Mouse (Mus musculus): ENCODE data around the gene Cd163l1.

GRCm38 (mm10) chr7:140196002-140196401 lies 22.1 kb upstream of the Cd163l1 start:
- TF ChIP-seq CTCF (IDR thresholded peaks at IDR 0.05; ENCODE audit: low read depth, low read length) (no peak), POLR2AphosphoS5 (IDR thresholded peaks at IDR 0.05; ENCODE audit: insufficient replicate concordance, low read depth, low read length) (no peak), GATA1 (IDR thresholded peaks at IDR 0.05; ENCODE audit: borderline replicate concordance, low read length) (no peak), GATA2 (IDR thresholded peaks at IDR 0.05; ENCODE audit: borderline replicate concordance, low read depth, low read length) (no peak)
